Mouse (Mus musculus) heart, postnatal 0 days (tissue): ENCODE data around the gene Rtn4. TPM values are rescaled to one million over a fixed set of nuclear protein-coding genes. Genes with fewer than 3 reads are reported as not detected.
A peak's percentile ranks its signal among the peaks of the same experiment; 100 is the strongest.

ENCODE experiments used
- ATAC-seq: fragments of 200-750 bp; cut with Nextera tagmentation; 2 replicates; pipeline ENCODE4 v1.8.0; 2017; ENCODE audit warnings: low read depth, moderate number of reproducible peaks, moderate library complexity; ENCODE audit not compliant: insufficient read depth
- DNase-seq: peaks from one replicate; pipeline ENCODE4 v3.0.0-alpha.2; 2016; ENCODE audit warnings: low spot score
- H3K27ac ChIP-seq: fragments of 300-500 bp; sonication (generic); 2 replicates; pipeline ENCODE4 v1.5.1; 2014; ENCODE audit warnings: low read depth, mild to moderate bottlenecking
- H3K27me3 ChIP-seq: fragments of 300-500 bp; sonication (generic); 2 replicates; pipeline ENCODE4 v1.6.1; 2014; ENCODE audit warnings: low read length, mixed read lengths; ENCODE audit not compliant: control insufficient read depth, insufficient read depth
- H3K36me3 ChIP-seq: fragments of 300-500 bp; sonication (generic); replicated peaks from 2 replicates; pipeline ENCODE4 v1.6.1; 2014; ENCODE audit warnings: low read length, mixed read lengths; ENCODE audit not compliant: control insufficient read depth, insufficient read depth
- H3K4me1 ChIP-seq: fragments of 300-500 bp; sonication (generic); 2 replicates; pipeline ENCODE4 v1.6.1; 2014; ENCODE audit warnings: antibody characterized with exemption; ENCODE audit not compliant: control insufficient read depth, insufficient read depth
- H3K4me2 ChIP-seq: fragments of 300-500 bp; sonication (generic); 2 replicates; pipeline ENCODE4 v1.6.1; 2014; ENCODE audit warnings: low read depth, mild to moderate bottlenecking, low read length, moderate library complexity
- H3K4me3 ChIP-seq: fragments of 300-500 bp; sonication (generic); 2 replicates; pipeline ENCODE4 v1.5.1; 2014; ENCODE audit warnings: low read depth, low read length
- H3K9ac ChIP-seq: fragments of 300-500 bp; sonication (generic); replicated peaks from 2 replicates; pipeline ENCODE4 v1.6.1; 2014; ENCODE audit warnings: low read depth, low read length, mixed read lengths
- H3K9me3 ChIP-seq: fragments of 300-500 bp; sonication (generic); replicated peaks from 2 replicates; pipeline ENCODE4 v1.6.1; 2016; ENCODE audit warnings: low read length; ENCODE audit not compliant: control insufficient read depth
- CTCF ChIP-seq: IDR thresholded peaks from 2 replicates; pipeline ENCODE4 v1.5.1; 2016; ENCODE audit warnings: antibody characterized with exemption, control low read depth, low read depth
- EP300 ChIP-seq: IDR thresholded peaks from 2 replicates; pipeline ENCODE4 v1.6.1; 2016; ENCODE audit warnings: antibody characterized with exemption, low read depth
- WGBS: fragments of 180-500 bp; shearing (Covaris S2); extraction: QIAGEN DNeasy Blood & Tissue Kit; methylation state at CpG from one replicate; pipeline ENCODE4 v1.1.7; 2014; 5-methylcytosine and 5-hydroxymethylcytosine counted together
- polyA plus RNA-seq: library from polyadenylated mRNA; unstranded; fragments of >200 nt; fragmentation: Nextera tagmentation; extraction: Ambion mirVana; gene quantifications from 2 replicates; pipeline ENCODE4 v1.2.1, GENCODE M21; 2015
- total RNA-seq: library from RNA; depleted of rRNA; stranded (reverse); fragments of >200 nt; gene quantifications from 2 replicates; pipeline ENCODE4 v1.2.3, GENCODE M21; 2014; ENCODE audit warnings: low replicate concordance

Gene Rtn4
- total and polyA plus RNA-seq, 2 experiments from 2014 or later, result 48.0 to 154 TPM

GRCm38 (mm10) chr11:29709512-29709911, 16.8 kb downstream of the Rtn4 start:
- Histone ChIP-seq H3K4me3 (no peak overlapping the region), H3K4me1 (0 out of 2 replicates have a peak, but pooled peaks cover 4% of the 10 kb centered on the region), H3K9ac (no peak overlapping the region), H3K27me3 (no peaks in the 10 kb centered on the region), H3K9me3 (no peaks in the 10 kb centered on the region), H3K27ac (no peak overlapping the region), H3K4me2 (no peak overlapping the region), H3K36me3 (peaks cover 32% of the 10 kb centered on the region)
- DNase-seq (peak; percentile 22), ATAC-seq (no peak)
- TF ChIP-seq EP300, result no peak
- TF ChIP-seq CTCF, result peak; percentile 34

GRCm38 (mm10) chr11:29714114-29714513, 21.4 kb downstream of the Rtn4 start:
- peaks cover 4% of the 10 kb centered on the region; the same call in 1 of the 2 replicates for H3K36me3 ChIP-seq
- TF ChIP-seq CTCF (no peak), EP300 (no peak)
- H3K4me3 ChIP-seq, result no peak overlapping the region
- ATAC-seq, result no peak
- H3K27ac ChIP-seq, result no peak overlapping the region
- no peak overlapping the region for H3K4me2 ChIP-seq
- no peak for DNase-seq
- H3K9ac ChIP-seq, result no peak overlapping the region
- H3K27me3 ChIP-seq, result no peaks in the 10 kb centered on the region
- peaks cover 9% of the 10 kb centered on the region for H3K4me1 ChIP-seq
- 86% methylated on average over 7 of the region's 7 CpGs for WGBS
- no peaks in the 10 kb centered on the region for H3K9me3 ChIP-seq

GRCm38 (mm10) chr11:29714789-29715188, 22.0 kb downstream of the Rtn4 start:
- peak; percentile 52 for TF ChIP-seq CTCF
- no peak for TF ChIP-seq EP300
- no peak overlapping the region for H3K9ac ChIP-seq
- no peaks in the 10 kb centered on the region for H3K27me3 ChIP-seq
- 84% methylated on average over 2 of the region's 2 CpGs for WGBS
- peaks cover 11% of the 10 kb centered on the region for H3K4me1 ChIP-seq
- 0 out of 2 replicates have a peak, but pooled peaks cover 4% of the 10 kb centered on the region for H3K36me3 ChIP-seq
- H3K9me3 ChIP-seq, result no peaks in the 10 kb centered on the region
- H3K4me2 ChIP-seq, result no peak overlapping the region
- H3K4me3 ChIP-seq, result no peak overlapping the region
- no peak overlapping the region for H3K27ac ChIP-seq
- ATAC-seq, result no peak
- DNase-seq, result peak; percentile 18

- Histone ChIP-seq H3K4me2 (no peak overlapping the region), H3K4me3 (no peak overlapping the region), H3K27ac (no peak overlapping the region), H3K9me3 (no peaks in the 10 kb centered on the region), H3K4me1 (peaks cover 11% of the 10 kb centered on the region), H3K36me3 (0 out of 2 replicates have a peak, but pooled peaks cover 4% of the 10 kb centered on the region), H3K9ac (no peak overlapping the region), H3K27me3 (no peaks in the 10 kb centered on the region)
- TF ChIP-seq EP300 (no peak), CTCF (peak; percentile 50)
- ATAC-seq (no peak), DNase-seq (peak; percentile 21)
- 76% methylated on average over 3 of the region's 3 CpGs for WGBS
Observed at GRCm38 (mm10) chr11:29715499-29715898, 22.8 kb downstream of the Rtn4 start.

GRCm38 (mm10) chr11:29718541-29718940, 25.8 kb downstream of the Rtn4 start:
- no peak for ATAC-seq
- DNase-seq, result no peak
- no peaks in the 10 kb centered on the region for H3K27me3 ChIP-seq
- no peak overlapping the region for H3K9ac ChIP-seq
- H3K4me2 ChIP-seq, result no peak overlapping the region
- TF ChIP-seq CTCF (no peak), EP300 (no peak)
- no peak overlapping the region for H3K27ac ChIP-seq
- H3K4me3 ChIP-seq, result no peak overlapping the region
- H3K4me1 ChIP-seq, result peaks cover 11% of the 10 kb centered on the region
- WGBS, result 64% methylated on average over 6 of the region's 6 CpGs
- H3K9me3 ChIP-seq, result no peaks in the 10 kb centered on the region
- 0 out of 2 replicates have a peak, but pooled peaks cover 4% of the 10 kb centered on the region for H3K36me3 ChIP-seq

GRCm38 (mm10) chr11:29719597-29719996, 26.9 kb downstream of the Rtn4 start:
- no peak overlapping the region for H3K27ac ChIP-seq
- no peak overlapping the region for H3K9ac ChIP-seq
- no peak for DNase-seq
- WGBS, result 63% methylated on average over 1 of the region's 1 CpGs
- H3K27me3 ChIP-seq, result no peaks in the 10 kb centered on the region
- no peak overlapping the region for H3K4me2 ChIP-seq
- peaks cover 11% of the 10 kb centered on the region for H3K4me1 ChIP-seq
- ATAC-seq, result no peak
- no peaks in the 10 kb centered on the region for H3K9me3 ChIP-seq
- TF ChIP-seq EP300 (no peak), CTCF (no peak)
- no peaks in the 10 kb centered on the region for H3K36me3 ChIP-seq
- H3K4me3 ChIP-seq, result no peak overlapping the region
